Mouse (Mus musculus): ENCODE measurements around the gene Sult2b1. TPM values are rescaled to one million over a fixed set of nuclear protein-coding genes. Genes with fewer than 3 reads are reported as not detected.

The Sult2b1 gene
- total RNA-seq (2021) (not detected), polyA plus RNA-seq (2012; rRNA removed) (0.08 TPM in 1 of 2 replicates, not detected in the other)
- long read RNA-seq = 0 reads

- Histone ChIP-seq H3K27me3 (ENCODE audit: control insufficient read depth, insufficient read depth, low read length) (peaks cover 12% of the 10 kb centered on the region; the same call in 1 of the 2 replicates), H3K9ac (ENCODE audit: low read depth, low read length) (peak within 1 kb of the TSS; percentile 54), H3K36me3 (ENCODE audit: control insufficient read depth, insufficient read depth, low read length) (no peaks in the 10 kb centered on the region), H3K4me3 (peak within 1 kb of the TSS; percentile 50), H3K79me2 (replicated peaks; ENCODE audit: control insufficient read depth, insufficient read depth, low read length) (no peaks in the 10 kb centered on the region), H3K4me1 (ENCODE audit: control insufficient read depth, insufficient read depth, low read length) (no peaks in the 10 kb centered on the region), H3K27ac (no peak within 1 kb of the TSS)
- WGBS = 25% methylated on average over 19 of the region's 20 CpGs
- TF ChIP-seq CTCF (IDR thresholded peaks at IDR 0.05) = no peak
- no peak for DNase-seq
- intact Hi-C loops (cut with DNase I) = no loop called here
Observed at GRCm38 (mm10) chr7:45784524-45785372, at the start of gene Sult2b1. Gene Sult2b1, minus strand, starts transcription at chr7:45784669.

GRCm38 (mm10) chr7:45833924-45834323, 49.5 kb upstream of the Sult2b1 start:
- TF ChIP-seq EP300 (IDR thresholded peaks at IDR 0.05; ENCODE audit: insufficient read depth, low read depth, low read length) = no peak
- TF ChIP-seq POLR2A (IDR thresholded peaks at IDR 0.05; ENCODE audit: insufficient read depth, low read depth, low read length) = no peak
- H3K79me2 ChIP-seq (replicated peaks; ENCODE audit: control insufficient read depth, insufficient read depth, low read length) = no peaks in the 10 kb centered on the region; the same call in 1 of the 2 replicates
- H3K36me3 ChIP-seq (ENCODE audit: control insufficient read depth, insufficient read depth, low read length) = no peaks in the 10 kb centered on the region
- no peak overlapping the region for H3K4me3 ChIP-seq
- 16% methylated on average over 10 of the region's 31 CpGs for WGBS
- no peak overlapping the region for H3K27ac ChIP-seq
- no peak overlapping the region for H3K9ac ChIP-seq (ENCODE audit: low read depth, low read length)
- DNase-seq = no peak
- intact Hi-C loops (cut with DNase I) = loop anchor here (10.0 kb wide), 1 partner anchor 201 kb away; the partner anchor contains the start of genes Abcc6 and Nomo1
- H3K4me1 ChIP-seq (ENCODE audit: control insufficient read depth, insufficient read depth, low read length) = peaks cover 4% of the 10 kb centered on the region; the same call in 1 of the 2 replicates
- H3K27me3 ChIP-seq (ENCODE audit: control insufficient read depth, insufficient read depth, low read length) = peaks cover 23% of the 10 kb centered on the region

GRCm38 (mm10) chr7:45833148-45833790, 48.8 kb upstream of the Sult2b1 start:
- TF ChIP-seq POLR2A (IDR thresholded peaks at IDR 0.05; ENCODE audit: insufficient read depth, low read depth, low read length) (no peak), CTCF (IDR thresholded peaks at IDR 0.05) (no peak), EP300 (IDR thresholded peaks at IDR 0.05; ENCODE audit: insufficient read depth, low read depth, low read length) (no peak)
- Histone ChIP-seq H3K4me1 (ENCODE audit: control insufficient read depth, insufficient read depth, low read length) (peaks cover 4% of the 10 kb centered on the region; the same call in 1 of the 2 replicates), H3K79me2 (replicated peaks; ENCODE audit: control insufficient read depth, insufficient read depth, low read length) (no peaks in the 10 kb centered on the region; the same call in 1 of the 2 replicates), H3K27ac (no peak overlapping the region), H3K4me3 (0 out of 2 replicates have a peak overlapping the region, but pooled peaks have one; percentile 22), H3K27me3 (ENCODE audit: control insufficient read depth, insufficient read depth, low read length) (peaks cover 23% of the 10 kb centered on the region), H3K9ac (ENCODE audit: low read depth, low read length) (peak overlapping the region; percentile 37; the same call in 1 of the 2 replicates), H3K36me3 (ENCODE audit: control insufficient read depth, insufficient read depth, low read length) (no peaks in the 10 kb centered on the region)
- intact Hi-C loops (cut with DNase I) = loop anchor here (10.0 kb wide), 1 partner anchor 202 kb away; the partner anchor contains the start of genes Abcc6 and Nomo1
- 3% methylated on average over 83 of the region's 86 CpGs for WGBS
- DNase-seq = no peak

GRCm38 (mm10) chr7:45832428-45832827, 48.0 kb upstream of the Sult2b1 start:
- intact Hi-C loops (cut with DNase I) = loop anchor here (10.0 kb wide), 1 partner anchor 202 kb away; the partner anchor contains the start of genes Abcc6 and Nomo1
- WGBS = 12% methylated on average over 30 of the region's 30 CpGs
- H3K27me3 ChIP-seq (ENCODE audit: control insufficient read depth, insufficient read depth, low read length) = peaks cover 23% of the 10 kb centered on the region
- TF ChIP-seq EP300 (IDR thresholded peaks at IDR 0.05; ENCODE audit: insufficient read depth, low read depth, low read length) (no peak), POLR2A (IDR thresholded peaks at IDR 0.05; ENCODE audit: insufficient read depth, low read depth, low read length) (no peak), CTCF (IDR thresholded peaks at IDR 0.05) (no peak)
- no peak overlapping the region for H3K27ac ChIP-seq
- H3K9ac ChIP-seq (ENCODE audit: low read depth, low read length) = no peak overlapping the region
- no peaks in the 10 kb centered on the region for H3K36me3 ChIP-seq (ENCODE audit: control insufficient read depth, insufficient read depth, low read length)
- no peak for DNase-seq
- no peak overlapping the region for H3K4me3 ChIP-seq
- H3K4me1 ChIP-seq (ENCODE audit: control insufficient read depth, insufficient read depth, low read length) = peaks cover 4% of the 10 kb centered on the region; the same call in 1 of the 2 replicates
- no peaks in the 10 kb centered on the region; the same call in 1 of the 2 replicates for H3K79me2 ChIP-seq (replicated peaks; ENCODE audit: control insufficient read depth, insufficient read depth, low read length)

DNA sequence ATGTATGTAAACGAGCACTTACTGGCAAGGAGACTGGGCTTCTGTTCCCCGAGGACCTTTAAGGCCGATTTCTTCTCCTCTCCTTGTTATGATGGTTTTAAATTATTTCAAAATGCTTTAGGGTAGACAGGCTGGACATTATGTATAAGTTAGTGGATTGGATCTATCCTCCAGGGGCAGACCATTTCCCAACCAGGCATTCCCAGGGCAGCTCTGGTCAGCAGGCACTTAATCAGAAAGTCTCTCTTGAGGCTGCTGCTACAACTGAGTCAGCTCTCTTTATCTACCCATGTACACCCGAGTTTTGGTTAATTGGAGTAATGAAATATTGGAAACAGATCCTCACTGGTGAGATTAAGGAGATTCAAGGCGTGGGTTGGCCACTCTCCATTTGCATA, 46.7 kb upstream of the Sult2b1 start:
- Histone ChIP-seq H3K27ac (no peak overlapping the region), H3K27me3 (ENCODE audit: control insufficient read depth, insufficient read depth, low read length) (peaks cover 23% of the 10 kb centered on the region), H3K9ac (ENCODE audit: low read depth, low read length) (no peak overlapping the region), H3K79me2 (replicated peaks; ENCODE audit: control insufficient read depth, insufficient read depth, low read length) (no peaks in the 10 kb centered on the region; the same call in 1 of the 2 replicates), H3K36me3 (ENCODE audit: control insufficient read depth, insufficient read depth, low read length) (no peaks in the 10 kb centered on the region), H3K4me3 (peak overlapping the region; percentile 70), H3K4me1 (ENCODE audit: control insufficient read depth, insufficient read depth, low read length) (peaks cover 4% of the 10 kb centered on the region; the same call in 1 of the 2 replicates)
- DNase-seq = no peak
- intact Hi-C loops (cut with DNase I) = loop anchor here (1.0 to 10.0 kb wide), 3 partner anchors 36 to 204 kb away; partner anchors contain the start of genes Abcc6, Nomo1 and Sphk2
- no peak for TF ChIP-seq EP300 (IDR thresholded peaks at IDR 0.05; ENCODE audit: insufficient read depth, low read depth, low read length)
- TF ChIP-seq CTCF (IDR thresholded peaks at IDR 0.05) = no peak
- no peak for TF ChIP-seq POLR2A (IDR thresholded peaks at IDR 0.05; ENCODE audit: insufficient read depth, low read depth, low read length)
- 21% methylated on average over 5 of the region's 5 CpGs for WGBS
